Comparison of ENCODE assay signal across 8 mouse cellular contexts in the genomic region with DNA sequence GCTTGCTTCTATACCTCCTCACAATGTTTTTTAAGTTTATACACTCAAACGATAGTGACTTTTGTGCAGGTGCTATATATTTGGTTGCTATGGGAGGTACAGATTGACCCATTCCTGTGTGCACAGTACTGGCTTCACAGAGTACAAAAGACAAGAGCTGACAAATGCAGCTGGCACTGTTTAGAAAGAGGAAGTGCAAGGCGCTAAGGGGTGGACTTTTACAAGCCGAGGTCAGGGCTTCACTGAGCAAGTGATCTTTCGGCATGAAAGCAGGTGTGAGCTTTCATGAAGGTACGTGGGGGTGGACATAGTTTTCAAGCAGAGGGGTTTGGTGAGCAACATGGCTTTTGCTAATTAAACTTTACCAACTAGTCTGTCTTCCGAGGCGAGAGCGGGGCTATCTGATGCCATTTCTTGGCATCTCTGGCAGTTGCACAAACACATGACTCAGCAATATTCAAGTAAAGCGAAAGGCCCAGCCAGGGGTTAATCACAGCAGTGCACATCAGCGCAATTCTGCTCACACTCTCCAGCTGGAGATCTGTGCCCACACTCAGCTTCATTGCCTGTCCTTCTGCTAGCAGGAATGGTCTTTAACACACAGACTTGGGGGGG. TPM values are rescaled to one million over a fixed set of nuclear protein-coding genes. Genes with fewer than 3 reads are reported as not detected.
DNase-seq lines count a peak whose midpoint lies in the region; ATAC-seq lines count a peak whose summit lies in the region.

No protein-coding gene starts in this region.

- H3K9ac ChIP-seq in intestine, embryonic 15.5 days: no peak overlapping the region
- H3K9ac ChIP-seq in forebrain, embryonic 16.5 days (replicated peaks; ENCODE audit: low read depth, low read length): no peak overlapping the region

- no peaks in the 10 kb centered on the region for H3K36me3 ChIP-seq in intestine, embryonic 15.5 days
- H3K36me3 ChIP-seq in forebrain, embryonic 16.5 days (ENCODE audit: control insufficient read depth, insufficient read depth): no peaks in the 10 kb centered on the region

- ATAC-seq in intestine, embryonic 15.5 days: 0 out of 2 replicates have a peak, but pooled peaks have one; percentile 43
- ATAC-seq in megakaryocyte progenitor cell, adult 5-6 weeks (replicated peaks; ENCODE audit: poor library complexity): peak; percentile 91
- no peak for ATAC-seq in forebrain, embryonic 16.5 days

- peak; percentile 37 for DNase-seq in embryo, embryonic 10.5 days (ENCODE audit: low spot score)
- no peak for DNase-seq in embryo, embryonic 10 days (ENCODE audit: low spot score)
- peak; percentile 18 for DNase-seq in CD4-positive helper T cell, adult 2 months (ENCODE audit: low read depth, low spot score)
- no peak for DNase-seq in urinary bladder, postnatal 4 days (ENCODE audit: low spot score in 2 of 2)
- DNase-seq in right cerebral cortex, adult 2 months (ENCODE audit: low spot score in 2 of 2): no peak

- no peaks in the 10 kb centered on the region for H3K9me3 ChIP-seq in intestine, embryonic 15.5 days
- H3K9me3 ChIP-seq in forebrain, embryonic 16.5 days (ENCODE audit: control insufficient read depth, low read length): no peaks in the 10 kb centered on the region

- H3K4me1 ChIP-seq in intestine, embryonic 15.5 days (replicated peaks): peaks cover 5% of the 10 kb centered on the region; the same call in 1 of the 2 replicates
- H3K4me1 ChIP-seq in forebrain, embryonic 16.5 days (replicated peaks; ENCODE audit: control insufficient read depth, insufficient read depth, low read length): peaks cover 2% of the 10 kb centered on the region; the same call in 1 of the 2 replicates

- whole genome bisulfite sequencing in intestine, embryonic 15.5 days: 24% methylated on average over 10 of the region's 10 CpGs
- WGBS in forebrain, embryonic 16.5 days: 59% methylated on average over 10 of the region's 10 CpGs

- H3K4me2 ChIP-seq in intestine, embryonic 15.5 days (replicated peaks): no peak overlapping the region
- no peak overlapping the region for H3K4me2 ChIP-seq in forebrain, embryonic 16.5 days (ENCODE audit: low read length)

- no peaks in the 10 kb centered on the region for H3K27me3 ChIP-seq in intestine, embryonic 15.5 days (replicated peaks)
- H3K27me3 ChIP-seq in forebrain, embryonic 16.5 days (replicated peaks; ENCODE audit: control insufficient read depth, insufficient read depth, low read length): no peaks in the 10 kb centered on the region

- H3K4me3 ChIP-seq in intestine, embryonic 15.5 days (replicated peaks): no peak overlapping the region
- no peak overlapping the region for H3K4me3 ChIP-seq in forebrain, embryonic 16.5 days (replicated peaks; ENCODE audit: low read length)

- no peak overlapping the region for H3K27ac ChIP-seq in intestine, embryonic 15.5 days
- H3K27ac ChIP-seq in forebrain, embryonic 16.5 days (ENCODE audit: low read length): no peak overlapping the region

RNA-seq across cellular contexts. Expression of gene Arntl, which starts 10.0 kb away (rescaled TPM):
- polyA plus RNA-seq in intestine, embryonic 15.5 days (2015; fragmentation: Nextera tagmentation; extraction: Ambion mirVana): 8.4 and 8.5 TPM in 2 replicates
- 7.0 and 10.0 TPM in 2 replicates for total RNA-seq in megakaryocyte progenitor cell, adult 5-6 weeks (2015)
- total RNA-seq in megakaryocyte progenitor cell, adult 5-6 weeks (2017): 10.9 and 11.4 TPM in 2 replicates
- polyA plus RNA-seq in forebrain, embryonic 16.5 days (2015; fragmentation: Nextera tagmentation; extraction: Ambion mirVana): 15.6 and 18.4 TPM in 2 replicates

Comparison
In these comparisons a context has a peak if more than half of its experiments do, and no peak if none do; other contexts are left out.
1. DNase-seq: peak in embryo, embryonic 10.5 days (single experiment) and CD4-positive helper T cell, adult 2 months (single experiment); none in embryo, embryonic 10 days (single experiment), urinary bladder, postnatal 4 days (0 of 2) and right cerebral cortex, adult 2 months (0 of 2).